Mouse (Mus musculus) ES-E14 (cell line): ENCODE measurements at regions not wholly inside any gene's neighbourhood (a gene's known extent, or its start where the extent isn't known, plus 50 kb on each side); places are given as distances from the start of the nearest gene placed in this dataset.

ENCODE experiments used
- CHD2 ChIP-seq: IDR thresholded peaks from 2 replicates; pipeline ENCODE4 v1.6.1; 2014; ENCODE audit warnings: mild to moderate bottlenecking, low read depth, low read length, inconsistent platforms
- HCFC1 ChIP-seq: IDR thresholded peaks from 2 replicates; pipeline ENCODE4 v1.6.1; 2012; ENCODE audit warnings: low read length, inconsistent platforms, borderline replicate concordance; ENCODE audit not compliant: insufficient read depth
- ZC3H11A ChIP-seq: IDR thresholded peaks from 2 replicates; pipeline ENCODE4 v1.6.1; 2012; ENCODE audit warnings: low read depth, mild to moderate bottlenecking, inconsistent platforms, low read length, borderline replicate concordance
- ZNF384 ChIP-seq: IDR thresholded peaks from 2 replicates; pipeline ENCODE4 v1.6.1; 2012; ENCODE audit warnings: low read depth, low read length, inconsistent platforms

GRCm38 (mm10) chr16:78827739-78828138 lies 103.0 kb upstream of the Chodl start:
- no peak for TF ChIP-seq CHD2
- TF ChIP-seq HCFC1: no peak
- TF ChIP-seq ZNF384: no peak
- no peak for TF ChIP-seq ZC3H11A
